ENCODE assay signal across 8 mouse cellular contexts in the genomic region with DNA sequence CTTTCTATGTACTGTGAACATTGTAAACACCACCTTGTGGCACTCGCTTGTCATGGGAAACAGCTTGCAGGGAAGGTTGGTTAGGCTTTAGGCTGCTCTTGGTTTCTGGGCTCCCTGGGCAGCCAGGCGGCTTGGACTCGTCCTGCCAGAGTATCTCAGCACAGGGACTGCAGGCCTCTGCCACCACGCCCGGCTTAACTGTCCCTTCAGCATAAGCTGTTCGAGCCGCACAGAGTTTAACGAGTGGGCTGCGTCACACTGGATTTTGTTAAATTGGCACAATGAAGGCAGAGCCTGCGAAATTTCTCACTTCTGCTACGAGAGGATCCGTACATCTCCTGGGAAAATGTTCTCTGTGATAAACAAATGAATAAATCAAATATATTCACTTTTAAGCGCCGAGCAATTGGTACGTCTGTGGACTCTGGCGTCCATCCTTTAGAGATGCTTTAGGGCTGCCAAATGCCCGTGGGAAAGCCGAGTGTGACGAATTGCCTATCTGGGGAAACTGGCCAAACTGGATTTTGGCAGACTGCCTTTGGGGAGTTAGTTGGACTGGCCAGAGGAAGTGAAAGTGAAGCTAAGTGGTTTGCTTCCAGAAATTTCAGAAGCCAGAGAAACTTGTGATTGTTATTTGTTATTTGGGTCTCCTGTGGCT.
DNase-seq lines count a peak whose midpoint lies in the region; ATAC-seq lines count a peak whose summit lies in the region.

No protein-coding gene starts in this region.

- H3K4me1 ChIP-seq in embryonic facial prominence, embryonic 10.5 days, result peaks cover 49% of the 10 kb centered on the region
- H3K4me1 ChIP-seq in heart, embryonic 15.5 days (replicated peaks), result peaks cover 16% of the 10 kb centered on the region
- H3K4me1 ChIP-seq in stomach, embryonic 14.5 days (ENCODE audit: control insufficient read depth, insufficient read depth, low read length), result peaks cover 19% of the 10 kb centered on the region

- H3K27me3 ChIP-seq in embryonic facial prominence, embryonic 10.5 days (replicated peaks; ENCODE audit: low read depth, poor library complexity, severe bottlenecking), result peaks cover 12% of the 10 kb centered on the region; the same call in 1 of the 2 replicates
- peaks cover 25% of the 10 kb centered on the region for H3K27me3 ChIP-seq in heart, embryonic 15.5 days
- no peaks in the 10 kb centered on the region for H3K27me3 ChIP-seq in stomach, embryonic 14.5 days (ENCODE audit: control insufficient read depth, insufficient read depth, low read length)

- no peak for ATAC-seq in heart, embryonic 15.5 days (replicated peaks; ENCODE audit: insufficient number of reproducible peaks, insufficient read depth, low FRiP score, low read depth)
- no peak for ATAC-seq in stomach, embryonic 14.5 days (ENCODE audit: insufficient number of reproducible peaks, insufficient read depth, low FRiP score, low read depth)

- H3K4me3 ChIP-seq in embryonic facial prominence, embryonic 10.5 days, result peak overlapping the region; percentile 4; the same call in 1 of the 2 replicates
- H3K4me3 ChIP-seq in heart, embryonic 15.5 days, result no peak overlapping the region
- no peak overlapping the region for H3K4me3 ChIP-seq in stomach, embryonic 14.5 days (ENCODE audit: low read depth, low read length)

- peak overlapping the region; percentile 24; the same call in 1 of the 2 replicates for H3K27ac ChIP-seq in embryonic facial prominence, embryonic 10.5 days (replicated peaks)
- H3K27ac ChIP-seq in heart, embryonic 15.5 days, result peak overlapping the region; percentile 51; the same call in 1 of the 2 replicates
- peak overlapping the region; percentile 72 for H3K27ac ChIP-seq in stomach, embryonic 14.5 days (ENCODE audit: low read length)

- H3K36me3 ChIP-seq in embryonic facial prominence, embryonic 10.5 days (replicated peaks), result peaks cover 4% of the 10 kb centered on the region
- H3K36me3 ChIP-seq in heart, embryonic 15.5 days, result no peaks in the 10 kb centered on the region
- H3K36me3 ChIP-seq in stomach, embryonic 14.5 days (ENCODE audit: control insufficient read depth, insufficient read depth, low read length), result no peaks in the 10 kb centered on the region

- peak overlapping the region; percentile 18; the same call in 1 of the 2 replicates for H3K4me2 ChIP-seq in heart, embryonic 15.5 days
- no peak overlapping the region; the same call in 1 of the 2 replicates for H3K4me2 ChIP-seq in stomach, embryonic 14.5 days (replicated peaks; ENCODE audit: low read depth, low read length)

- peak; percentile 20 to 34 for DNase-seq in left cerebral cortex, adult 18-20 months (ENCODE audit: low spot score in 2 of 2)
- DNase-seq in left cerebral cortex, adult 8-10 months (ENCODE audit: low spot score in 2 of 2), result no peak
- DNase-seq in embryonic facial prominence, embryonic 10.5 days (ENCODE audit: low spot score), result no peak
- DNase-seq in kidney, postnatal 25 days, result peak; percentile 81 to 82
- peak; percentile 86 for DNase-seq in lung, postnatal 10 days
- no peak for DNase-seq in B cell, adult 2 months

- WGBS in embryonic facial prominence, embryonic 10.5 days, result 77% methylated on average over 19 of the region's 19 CpGs
- 57% methylated on average over 19 of the region's 19 CpGs for WGBS in heart, embryonic 15.5 days
- WGBS in stomach, embryonic 14.5 days, result 29% methylated on average over 19 of the region's 19 CpGs

- no peak overlapping the region for H3K9ac ChIP-seq in heart, embryonic 15.5 days
- no peak overlapping the region for H3K9ac ChIP-seq in stomach, embryonic 14.5 days (replicated peaks; ENCODE audit: low read depth, low read length)

- peaks cover 1% of the 10 kb centered on the region; the same call in 1 of the 2 replicates for H3K9me3 ChIP-seq in embryonic facial prominence, embryonic 10.5 days
- no peaks in the 10 kb centered on the region for H3K9me3 ChIP-seq in heart, embryonic 15.5 days (replicated peaks)
- H3K9me3 ChIP-seq in stomach, embryonic 14.5 days (ENCODE audit: control insufficient read depth, low read depth, low read length), result no peaks in the 10 kb centered on the region

Comparison
In these comparisons a context has a peak if more than half of its experiments do, and no peak if none do; other contexts are left out.
1. DNase-seq: peak in left cerebral cortex, adult 18-20 months (2 of 2), kidney, postnatal 25 days (2 of 2) and lung, postnatal 10 days (single experiment); none in left cerebral cortex, adult 8-10 months (0 of 2), embryonic facial prominence, embryonic 10.5 days (single experiment) and B cell, adult 2 months (0 of 2).
2. Peak in every context shown above with its lines, with median percentiles within 50 percentile points of each other: H3K27ac ChIP-seq.